Mouse (Mus musculus): ENCODE measurements around the gene Mrpl14. TPM values are rescaled to one million over a fixed set of nuclear protein-coding genes. Genes with fewer than 3 reads are reported as not detected.
A peak's percentile ranks its signal among the peaks of the same experiment; 100 is the strongest.

The Mrpl14 gene
- polyA plus RNA-seq, 1 experiment from 2014 or later, result 148 TPM

- 64% methylated on average over 18 of the region's 19 CpGs for WGBS
- ATAC-seq (ENCODE audit: low read depth), result no peak
Measured at GRCm38 (mm10) chr17:45733038-45733734, 47.1 kb downstream of the Mrpl14 start.

GRCm38 (mm10) chr17:45733735-45734301 lies 47.7 kb downstream of the Mrpl14 start, which contains the start of gene 1600014C23Rik:
Gene 1600014C23Rik, minus strand, starts transcription at chr17:45733844.
- Histone ChIP-seq H3K9me3 (ENCODE audit: control insufficient read depth, low read length) (peaks cover 3% of the 10 kb centered on the region; the same call in 1 of the 2 replicates), H3K4me1 (ENCODE audit: control insufficient read depth, insufficient read depth, low read length) (peaks cover 20% of the 10 kb centered on the region), H3K36me3 (ENCODE audit: control insufficient read depth, insufficient read depth, low read length) (no peaks in the 10 kb centered on the region), H3K4me2 (ENCODE audit: low read depth, low read length) (peak within 1 kb of the TSS; percentile 86), H3K27ac (replicated peaks; ENCODE audit: low read depth, low read length) (0 out of 2 replicates have a peak within 1 kb of the TSS, but pooled peaks have one; percentile 39), H3K9ac (ENCODE audit: low read depth, low read length) (peak within 1 kb of the TSS; percentile 59), H3K4me3 (ENCODE audit: low read depth, low read length) (peak within 1 kb of the TSS; percentile 38), H3K27me3 (replicated peaks; ENCODE audit: control insufficient read depth, insufficient read depth, low read length) (peaks cover 13% of the 10 kb centered on the region)
- WGBS, result under 1% methylated on average over 17 of the region's 41 CpGs
- DNase-seq (ENCODE audit: low spot score), result peak; percentile 54
- ATAC-seq (ENCODE audit: low read depth), result no peak

More at GRCm38 (mm10) chr17:45733038-45733734, 47.1 kb downstream of the Mrpl14 start:
- Histone ChIP-seq H3K36me3 (ENCODE audit: control insufficient read depth, insufficient read depth, low read length) (no peaks in the 10 kb centered on the region), H3K4me2 (ENCODE audit: low read depth, low read length) (peak overlapping the region; percentile 86), H3K4me3 (ENCODE audit: low read depth, low read length) (peak overlapping the region; percentile 38), H3K9me3 (ENCODE audit: control insufficient read depth, low read length) (no peaks in the 10 kb centered on the region), H3K9ac (ENCODE audit: low read depth, low read length) (peak overlapping the region; percentile 59), H3K4me1 (ENCODE audit: control insufficient read depth, insufficient read depth, low read length) (peaks cover 20% of the 10 kb centered on the region), H3K27me3 (replicated peaks; ENCODE audit: control insufficient read depth, insufficient read depth, low read length) (peaks cover 13% of the 10 kb centered on the region), H3K27ac (replicated peaks; ENCODE audit: low read depth, low read length) (no peak overlapping the region)
- no peak for DNase-seq (ENCODE audit: low spot score)

- Histone ChIP-seq H3K36me3 (ENCODE audit: control insufficient read depth, insufficient read depth, low read length) (no peaks in the 10 kb centered on the region), H3K27me3 (replicated peaks; ENCODE audit: control insufficient read depth, insufficient read depth, low read length) (peaks cover 13% of the 10 kb centered on the region), H3K4me2 (ENCODE audit: low read depth, low read length) (peak overlapping the region; percentile 86), H3K9me3 (ENCODE audit: control insufficient read depth, low read length) (peaks cover 8% of the 10 kb centered on the region; the same call in 1 of the 2 replicates), H3K9ac (ENCODE audit: low read depth, low read length) (peak overlapping the region; percentile 59; the same call in 1 of the 2 replicates), H3K27ac (replicated peaks; ENCODE audit: low read depth, low read length) (0 out of 2 replicates have a peak overlapping the region, but pooled peaks have one; percentile 39), H3K4me3 (ENCODE audit: low read depth, low read length) (peak overlapping the region; percentile 38), H3K4me1 (ENCODE audit: control insufficient read depth, insufficient read depth, low read length) (peaks cover 20% of the 10 kb centered on the region)
- WGBS, result 33% methylated on average over 3 of the region's 3 CpGs
- no peak for DNase-seq (ENCODE audit: low spot score)
- ATAC-seq (ENCODE audit: low read depth), result no peak
Measured at GRCm38 (mm10) chr17:45734333-45734732, 48.2 kb downstream of the Mrpl14 start.

GRCm38 (mm10) chr17:45734881-45735280 lies 48.8 kb downstream of the Mrpl14 start:
- H3K4me3 ChIP-seq (ENCODE audit: low read depth, low read length), result no peak overlapping the region
- 0 out of 2 replicates have a peak overlapping the region, but pooled peaks have one; percentile 39 for H3K27ac ChIP-seq (replicated peaks; ENCODE audit: low read depth, low read length)
- DNase-seq (ENCODE audit: low spot score) (no peak), ATAC-seq (ENCODE audit: low read depth) (no peak)
- WGBS, result 76% methylated on average over 4 of the region's 4 CpGs
- peaks cover 13% of the 10 kb centered on the region for H3K27me3 ChIP-seq (replicated peaks; ENCODE audit: control insufficient read depth, insufficient read depth, low read length)
- no peak overlapping the region for H3K4me2 ChIP-seq (ENCODE audit: low read depth, low read length)
- no peaks in the 10 kb centered on the region for H3K36me3 ChIP-seq (ENCODE audit: control insufficient read depth, insufficient read depth, low read length)
- H3K9ac ChIP-seq (ENCODE audit: low read depth, low read length), result no peak overlapping the region
- peaks cover 8% of the 10 kb centered on the region; the same call in 1 of the 2 replicates for H3K9me3 ChIP-seq (ENCODE audit: control insufficient read depth, low read length)
- H3K4me1 ChIP-seq (ENCODE audit: control insufficient read depth, insufficient read depth, low read length), result peaks cover 20% of the 10 kb centered on the region

GRCm38 (mm10) chr17:45735382-45736310 lies 49.5 kb downstream of the Mrpl14 start:
- Histone ChIP-seq H3K4me3 (ENCODE audit: low read depth, low read length) (peak overlapping the region; percentile 46), H3K27ac (replicated peaks; ENCODE audit: low read depth, low read length) (peak overlapping the region; percentile 91), H3K4me2 (ENCODE audit: low read depth, low read length) (peak overlapping the region; percentile 69), H3K9me3 (ENCODE audit: control insufficient read depth, low read length) (peaks cover 8% of the 10 kb centered on the region; the same call in 1 of the 2 replicates), H3K9ac (ENCODE audit: low read depth, low read length) (peak overlapping the region; percentile 68), H3K36me3 (ENCODE audit: control insufficient read depth, insufficient read depth, low read length) (no peaks in the 10 kb centered on the region), H3K4me1 (ENCODE audit: control insufficient read depth, insufficient read depth, low read length) (peaks cover 20% of the 10 kb centered on the region), H3K27me3 (replicated peaks; ENCODE audit: control insufficient read depth, insufficient read depth, low read length) (peaks cover 13% of the 10 kb centered on the region)
- WGBS, result 3% methylated on average over 10 of the region's 10 CpGs
- DNase-seq (ENCODE audit: low spot score), result peak; percentile 88
- ATAC-seq (ENCODE audit: low read depth), result peak; percentile 54

GRCm38 (mm10) chr17:45736311-45737077 lies 50.4 kb downstream of the Mrpl14 start:
- peaks cover 20% of the 10 kb centered on the region for H3K4me1 ChIP-seq (ENCODE audit: control insufficient read depth, insufficient read depth, low read length)
- H3K36me3 ChIP-seq (ENCODE audit: control insufficient read depth, insufficient read depth, low read length), result no peaks in the 10 kb centered on the region
- under 1% methylated on average over 17 of the region's 72 CpGs for WGBS
- ATAC-seq (ENCODE audit: low read depth) (peak; percentile 67), DNase-seq (ENCODE audit: low spot score) (peak; percentile 95)
- H3K9me3 ChIP-seq (ENCODE audit: control insufficient read depth, low read length), result peaks cover 8% of the 10 kb centered on the region; the same call in 1 of the 2 replicates
- H3K4me2 ChIP-seq (ENCODE audit: low read depth, low read length), result peak overlapping the region; percentile 69
- H3K27me3 ChIP-seq (replicated peaks; ENCODE audit: control insufficient read depth, insufficient read depth, low read length), result peaks cover 13% of the 10 kb centered on the region
- H3K27ac ChIP-seq (replicated peaks; ENCODE audit: low read depth, low read length), result peak overlapping the region; percentile 91
- H3K9ac ChIP-seq (ENCODE audit: low read depth, low read length), result peak overlapping the region; percentile 68
- peak overlapping the region; percentile 46 for H3K4me3 ChIP-seq (ENCODE audit: low read depth, low read length)

- peaks cover 20% of the 10 kb centered on the region for H3K4me1 ChIP-seq (ENCODE audit: control insufficient read depth, insufficient read depth, low read length)
- H3K27ac ChIP-seq (replicated peaks; ENCODE audit: low read depth, low read length), result peak overlapping the region; percentile 91
- H3K4me3 ChIP-seq (ENCODE audit: low read depth, low read length), result peak overlapping the region; percentile 46
- H3K4me2 ChIP-seq (ENCODE audit: low read depth, low read length), result peak overlapping the region; percentile 69
- peaks cover 13% of the 10 kb centered on the region for H3K27me3 ChIP-seq (replicated peaks; ENCODE audit: control insufficient read depth, insufficient read depth, low read length)
- H3K9me3 ChIP-seq (ENCODE audit: control insufficient read depth, low read length), result peaks cover 8% of the 10 kb centered on the region; the same call in 1 of the 2 replicates
- DNase-seq (ENCODE audit: low spot score) (peak; percentile 64), ATAC-seq (ENCODE audit: low read depth) (peak; percentile 5; the same call in 1 of the 2 replicates)
- H3K9ac ChIP-seq (ENCODE audit: low read depth, low read length), result peak overlapping the region; percentile 68
- 19% methylated on average over 10 of the region's 10 CpGs for WGBS
- H3K36me3 ChIP-seq (ENCODE audit: control insufficient read depth, insufficient read depth, low read length), result no peaks in the 10 kb centered on the region
Measured at GRCm38 (mm10) chr17:45737078-45737601, 51.0 kb downstream of the Mrpl14 start.

All from embryonic facial prominence, embryonic 14.5 days (tissue).